Mouse (Mus musculus) forebrain, embryonic 15.5 days (tissue): ENCODE results near the gene Kpna3. TPM values are rescaled to one million over a fixed set of nuclear protein-coding genes. Genes with fewer than 3 reads are reported as not detected.
A peak's percentile ranks its signal among the peaks of the same experiment; 100 is the strongest.

Experiments used
- ATAC-seq: fragments of 200-750 bp; cut with Nextera tagmentation; replicated peaks from 2 replicates; pipeline ENCODE4 v1.8.0; 2017; ENCODE audit warnings: mild to moderate bottlenecking, moderate TSS enrichment, moderate library complexity
- H3K27ac ChIP-seq: fragments of 300-500 bp; sonication (generic); replicated peaks from 2 replicates; pipeline ENCODE4 v1.5.1; 2015; ENCODE audit warnings: mild to moderate bottlenecking, inconsistent platforms
- H3K27me3 ChIP-seq: fragments of 300-500 bp; sonication (generic); 2 replicates; pipeline ENCODE4 v1.6.1; 2015; ENCODE audit warnings: inconsistent platforms
- H3K36me3 ChIP-seq: fragments of 300-500 bp; sonication (generic); 2 replicates; pipeline ENCODE4 v1.6.1; 2015; ENCODE audit warnings: mild to moderate bottlenecking, inconsistent platforms
- H3K4me1 ChIP-seq: fragments of 300-500 bp; sonication (generic); 2 replicates; pipeline ENCODE4 v1.6.1; 2015; ENCODE audit warnings: inconsistent platforms
- H3K4me2 ChIP-seq: fragments of 300-500 bp; sonication (generic); replicated peaks from 2 replicates; pipeline ENCODE4 v1.6.1; 2015; ENCODE audit warnings: mild to moderate bottlenecking, inconsistent platforms
- H3K4me3 ChIP-seq: fragments of 300-500 bp; sonication (generic); 2 replicates; pipeline ENCODE4 v1.5.1; 2015; ENCODE audit warnings: mild to moderate bottlenecking, inconsistent platforms
- H3K9ac ChIP-seq: fragments of 300-500 bp; sonication (generic); replicated peaks from 2 replicates; pipeline ENCODE4 v1.6.1; 2015; ENCODE audit warnings: mild to moderate bottlenecking, inconsistent platforms
- H3K9me3 ChIP-seq: fragments of 300-500 bp; sonication (generic); 2 replicates; pipeline ENCODE4 v1.6.1; 2016; ENCODE audit warnings: inconsistent platforms
- WGBS: fragments of 180-500 bp; shearing (Covaris S2); methylation state at CpG from one replicate; pipeline ENCODE4 v1.1.7; 2015; ENCODE audit warnings: mixed read lengths; 5-methylcytosine and 5-hydroxymethylcytosine counted together
- polyA plus RNA-seq: library from polyadenylated mRNA; unstranded; fragments of >200 nt; fragmentation: Nextera tagmentation; extraction: Ambion mirVana; gene quantifications from 2 replicates; pipeline ENCODE4 v1.2.1, GENCODE M21; 2015

Kpna3 gene
- polyA plus RNA-seq, 1 experiment from 2014 or later: 82.1 TPM

GRCm38 (mm10) chr14:61364656-61365055 lies 75.0 kb downstream of the Kpna3 start:
- Histone ChIP-seq H3K4me2 (no peak overlapping the region), H3K4me1 (peaks cover 8% of the 10 kb centered on the region), H3K27me3 (no peaks in the 10 kb centered on the region), H3K36me3 (peaks cover 21% of the 10 kb centered on the region; the same call in 1 of the 2 replicates), H3K27ac (0 out of 2 replicates have a peak overlapping the region, but pooled peaks have one; percentile 34), H3K4me3 (no peak overlapping the region), H3K9ac (no peak overlapping the region), H3K9me3 (no peaks in the 10 kb centered on the region)
- WGBS: 57% methylated on average over 3 of the region's 3 CpGs
- ATAC-seq: no peak

GRCm38 (mm10) chr14:61363734-61364133 lies 75.9 kb downstream of the Kpna3 start:
- H3K4me1 ChIP-seq: peaks cover 12% of the 10 kb centered on the region
- H3K4me2 ChIP-seq: no peak overlapping the region
- H3K27me3 ChIP-seq: no peaks in the 10 kb centered on the region
- ATAC-seq: no peak
- H3K9ac ChIP-seq: no peak overlapping the region
- no peak overlapping the region for H3K27ac ChIP-seq
- peaks cover 18% of the 10 kb centered on the region; the same call in 1 of the 2 replicates for H3K36me3 ChIP-seq
- WGBS: 97% methylated on average over 2 of the region's 2 CpGs
- no peaks in the 10 kb centered on the region for H3K9me3 ChIP-seq
- no peak overlapping the region for H3K4me3 ChIP-seq

- no peak overlapping the region for H3K27ac ChIP-seq
- no peak overlapping the region for H3K9ac ChIP-seq
- WGBS: 98% methylated on average over 2 of the region's 2 CpGs
- H3K36me3 ChIP-seq: peaks cover 16% of the 10 kb centered on the region; the same call in 1 of the 2 replicates
- ATAC-seq: no peak
- no peaks in the 10 kb centered on the region for H3K27me3 ChIP-seq
- no peaks in the 10 kb centered on the region for H3K9me3 ChIP-seq
- H3K4me1 ChIP-seq: peaks cover 12% of the 10 kb centered on the region
- no peak overlapping the region for H3K4me3 ChIP-seq
- no peak overlapping the region for H3K4me2 ChIP-seq
Observed at GRCm38 (mm10) chr14:61362268-61362667, 77.4 kb downstream of the Kpna3 start.

- H3K27ac ChIP-seq: peak overlapping the region; percentile 89
- H3K9me3 ChIP-seq: no peaks in the 10 kb centered on the region
- H3K36me3 ChIP-seq: 0 out of 2 replicates have a peak, but pooled peaks cover 8% of the 10 kb centered on the region
- peak overlapping the region; percentile 77 for H3K4me3 ChIP-seq
- 69% methylated on average over 3 of the region's 3 CpGs for WGBS
- peak overlapping the region; percentile 59 for H3K4me2 ChIP-seq
- no peaks in the 10 kb centered on the region for H3K27me3 ChIP-seq
- ATAC-seq: no peak
- H3K4me1 ChIP-seq: peaks cover 12% of the 10 kb centered on the region
- H3K9ac ChIP-seq: peak overlapping the region; percentile 72; the same call in 1 of the 2 replicates
Observed at GRCm38 (mm10) chr14:61360981-61361511, 78.6 kb downstream of the Kpna3 start.

- peak within 1 kb of the TSS; percentile 72 for H3K9ac ChIP-seq
- H3K27ac ChIP-seq: peak within 1 kb of the TSS; percentile 89
- peaks cover 12% of the 10 kb centered on the region for H3K4me1 ChIP-seq
- H3K4me2 ChIP-seq: peak within 1 kb of the TSS; percentile 59
- peak within 1 kb of the TSS; percentile 77 for H3K4me3 ChIP-seq
- 0 out of 2 replicates have a peak, but pooled peaks cover 5% of the 10 kb centered on the region for H3K36me3 ChIP-seq
- WGBS: under 1% methylated on average over 40 of the region's 40 CpGs
- H3K9me3 ChIP-seq: no peaks in the 10 kb centered on the region
- no peaks in the 10 kb centered on the region for H3K27me3 ChIP-seq
- peak; percentile 97 for ATAC-seq
Observed at GRCm38 (mm10) chr14:61360131-61360980, 79.3 kb downstream of the Kpna3 start, which contains the start of gene Ebpl. TSS of gene Ebpl (minus strand) at chr14:61360439.

GRCm38 (mm10) chr14:61354251-61355235 lies 85.1 kb downstream of the Kpna3 start:
- H3K9me3 ChIP-seq: no peaks in the 10 kb centered on the region
- no peaks in the 10 kb centered on the region for H3K36me3 ChIP-seq
- no peak overlapping the region for H3K4me2 ChIP-seq
- no peak overlapping the region for H3K4me3 ChIP-seq
- peaks cover 3% of the 10 kb centered on the region for H3K4me1 ChIP-seq
- 81% methylated on average over 10 of the region's 10 CpGs for WGBS
- H3K27me3 ChIP-seq: no peaks in the 10 kb centered on the region
- ATAC-seq: no peak
- H3K9ac ChIP-seq: no peak overlapping the region
- H3K27ac ChIP-seq: no peak overlapping the region

GRCm38 (mm10) chr14:61350808-61351207 lies 88.9 kb downstream of the Kpna3 start:
- H3K27ac ChIP-seq: no peak overlapping the region
- ATAC-seq: no peak
- 79% methylated on average over 6 of the region's 6 CpGs for WGBS
- no peak overlapping the region for H3K4me3 ChIP-seq
- no peak overlapping the region for H3K4me2 ChIP-seq
- H3K9ac ChIP-seq: no peak overlapping the region
- no peaks in the 10 kb centered on the region for H3K9me3 ChIP-seq
- H3K36me3 ChIP-seq: no peaks in the 10 kb centered on the region
- H3K27me3 ChIP-seq: no peaks in the 10 kb centered on the region
- H3K4me1 ChIP-seq: no peaks in the 10 kb centered on the region

GRCm38 (mm10) chr14:61349876-61350275 lies 89.8 kb downstream of the Kpna3 start:
- ATAC-seq: no peak
- Histone ChIP-seq H3K27ac (no peak overlapping the region), H3K36me3 (no peaks in the 10 kb centered on the region), H3K4me1 (no peaks in the 10 kb centered on the region), H3K4me3 (no peak overlapping the region), H3K9ac (no peak overlapping the region), H3K27me3 (no peaks in the 10 kb centered on the region), H3K4me2 (no peak overlapping the region), H3K9me3 (no peaks in the 10 kb centered on the region)
- WGBS: 88% methylated on average over 4 of the region's 4 CpGs

- 24% methylated on average over 10 of the region's 10 CpGs for WGBS
- Histone ChIP-seq H3K27ac (peak overlapping the region; percentile 29), H3K9me3 (no peaks in the 10 kb centered on the region), H3K4me1 (no peaks in the 10 kb centered on the region), H3K27me3 (no peaks in the 10 kb centered on the region), H3K36me3 (no peaks in the 10 kb centered on the region), H3K9ac (no peak overlapping the region), H3K4me3 (no peak overlapping the region), H3K4me2 (no peak overlapping the region)
- ATAC-seq: peak; percentile 96
Observed at GRCm38 (mm10) chr14:61346827-61347698, 92.6 kb downstream of the Kpna3 start.

GRCm38 (mm10) chr14:61344590-61344989 lies 95.1 kb downstream of the Kpna3 start:
- H3K9ac ChIP-seq: no peak overlapping the region
- no peak overlapping the region for H3K4me3 ChIP-seq
- H3K4me1 ChIP-seq: no peaks in the 10 kb centered on the region
- no peaks in the 10 kb centered on the region for H3K9me3 ChIP-seq
- 66% methylated on average over 5 of the region's 5 CpGs for WGBS
- no peak for ATAC-seq
- no peaks in the 10 kb centered on the region for H3K27me3 ChIP-seq
- no peak overlapping the region for H3K27ac ChIP-seq
- H3K36me3 ChIP-seq: no peaks in the 10 kb centered on the region
- no peak overlapping the region for H3K4me2 ChIP-seq

- H3K36me3 ChIP-seq: no peaks in the 10 kb centered on the region
- H3K4me1 ChIP-seq: no peaks in the 10 kb centered on the region
- no peak overlapping the region for H3K9ac ChIP-seq
- WGBS: 81% methylated on average over 4 of the region's 4 CpGs
- no peak for ATAC-seq
- H3K4me2 ChIP-seq: no peak overlapping the region
- no peak overlapping the region for H3K27ac ChIP-seq
- H3K9me3 ChIP-seq: no peaks in the 10 kb centered on the region
- no peaks in the 10 kb centered on the region for H3K27me3 ChIP-seq
- no peak overlapping the region for H3K4me3 ChIP-seq
Observed at GRCm38 (mm10) chr14:61339381-61339780, 100.3 kb downstream of the Kpna3 start.
